Mouse (Mus musculus) cerebellum, adult 2 months (tissue): ENCODE measurements around the gene Ina.

Experiments used
- CTCF ChIP-seq: fragments of 200-500 bp; IDR thresholded peaks from 2 replicates; pipeline ENCODE4 v1.5.1; 2011; ENCODE audit warnings: low read depth, mild to moderate bottlenecking, control low read depth, low read length, moderate library complexity, borderline replicate concordance; ENCODE audit not compliant: insufficient read depth
- POLR2A ChIP-seq: fragments of 200-500 bp; IDR thresholded peaks from 2 replicates; pipeline ENCODE4 v1.6.1; 2011; ENCODE audit warnings: low read length, control low read depth, borderline replicate concordance; ENCODE audit not compliant: insufficient read depth

DNA sequence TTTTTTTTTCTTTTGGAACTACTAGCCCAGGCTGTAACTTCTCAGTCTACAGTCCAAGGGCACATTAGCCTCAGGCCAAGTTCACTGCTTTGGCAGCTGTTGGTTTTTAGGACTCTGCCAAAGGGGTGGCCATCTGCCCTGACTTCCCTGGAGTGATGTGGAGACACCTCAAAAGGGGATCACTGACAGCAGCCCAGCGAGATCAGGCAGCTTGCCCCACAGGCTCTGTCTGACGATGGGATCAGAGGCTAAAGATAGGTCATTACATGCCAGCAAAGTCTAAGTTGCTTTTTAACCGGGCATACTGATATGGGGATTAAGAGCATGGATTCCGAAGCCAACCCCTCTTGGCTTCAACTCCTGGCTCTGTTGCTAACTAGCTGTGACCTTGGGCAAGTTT lies 38.9 kb upstream of the Ina start:
- TF ChIP-seq POLR2A (no peak), CTCF (no peak)
